Mouse (Mus musculus) megakaryocyte, embryonic 14.5 days (primary cell): ENCODE data around the gene Trim54. TPM values are rescaled to one million over a fixed set of nuclear protein-coding genes. Genes with fewer than 3 reads are reported as not detected.

Experiments
- H3K27me3 ChIP-seq: replicated peaks from 2 replicates; pipeline ENCODE3; 2012; ENCODE audit warnings: inconsistent platforms
- H3K36me3 ChIP-seq: replicated peaks from 2 replicates; pipeline ENCODE3; 2012; ENCODE audit warnings: low read length, inconsistent platforms, mixed read lengths
- H3K4me1 ChIP-seq: 2 replicates; pipeline ENCODE4 v1.6.1; 2012; ENCODE audit warnings: inconsistent platforms
- H3K4me3 ChIP-seq: replicated peaks from 2 replicates; pipeline ENCODE3; 2012; ENCODE audit warnings: moderate library complexity, mild to moderate bottlenecking, inconsistent platforms
- H3K9me3 ChIP-seq: 2 replicates; pipeline ENCODE4 v1.6.1; 2012; ENCODE audit warnings: inconsistent platforms
- FLI1 ChIP-seq: IDR thresholded peaks from 2 replicates; pipeline ENCODE4 v1.6.1; 2012; ENCODE audit warnings: low read length, inconsistent platforms, mixed read lengths
- GATA1 ChIP-seq: IDR thresholded peaks from 3 replicates; pipeline ENCODE4 v1.6.1; 2012; ENCODE audit warnings: mixed read lengths, low read length, inconsistent platforms, borderline replicate concordance
- polyA plus RNA-seq: library from polyadenylated mRNA; stranded (reverse); fragments of >175 nt; gene quantifications from 2 replicates; pipeline ENCODE4 v1.2.3, GENCODE M21; 2012; ENCODE audit warnings: low replicate concordance; ENCODE audit not compliant: insufficient read depth

Gene Trim54
- polyA plus RNA-seq, 1 experiment, result not detected

GRCm38 (mm10) chr5:31082935-31083625 lies 33.4 kb upstream of the Trim54 start:
- Histone ChIP-seq H3K9me3 (no peaks in the 10 kb centered on the region), H3K27me3 (peaks cover 37% of the 10 kb centered on the region), H3K4me1 (peaks cover 27% of the 10 kb centered on the region), H3K36me3 (peaks cover 18% of the 10 kb centered on the region), H3K4me3 (peak overlapping the region; percentile 80)
- TF ChIP-seq GATA1, result no peak
- no peak for TF ChIP-seq FLI1

GRCm38 (mm10) chr5:31083949-31084348 lies 32.6 kb upstream of the Trim54 start:
- H3K27me3 ChIP-seq, result peaks cover 46% of the 10 kb centered on the region
- no peak for TF ChIP-seq FLI1
- TF ChIP-seq GATA1, result no peak
- no peaks in the 10 kb centered on the region for H3K9me3 ChIP-seq
- peaks cover 9% of the 10 kb centered on the region for H3K36me3 ChIP-seq
- H3K4me1 ChIP-seq, result peaks cover 27% of the 10 kb centered on the region
- H3K4me3 ChIP-seq, result no peak overlapping the region

- Histone ChIP-seq H3K27me3 (peaks cover 72% of the 10 kb centered on the region), H3K4me3 (no peak overlapping the region), H3K4me1 (peaks cover 27% of the 10 kb centered on the region), H3K9me3 (no peaks in the 10 kb centered on the region), H3K36me3 (no peaks in the 10 kb centered on the region)
- TF ChIP-seq GATA1, result no peak
- TF ChIP-seq FLI1, result no peak
Measured at GRCm38 (mm10) chr5:31086606-31087005, 29.9 kb upstream of the Trim54 start.

- peaks cover 77% of the 10 kb centered on the region for H3K27me3 ChIP-seq
- TF ChIP-seq GATA1 (no peak), FLI1 (no peak)
- peaks cover 27% of the 10 kb centered on the region for H3K4me1 ChIP-seq
- no peaks in the 10 kb centered on the region for H3K9me3 ChIP-seq
- no peaks in the 10 kb centered on the region for H3K36me3 ChIP-seq
- no peak overlapping the region for H3K4me3 ChIP-seq
Measured at GRCm38 (mm10) chr5:31087131-31087530, 29.4 kb upstream of the Trim54 start.

GRCm38 (mm10) chr5:31092231-31092975 lies 24.1 kb upstream of the Trim54 start:
- peak overlapping the region; percentile 83 for H3K4me3 ChIP-seq
- H3K36me3 ChIP-seq, result no peaks in the 10 kb centered on the region
- H3K27me3 ChIP-seq, result peaks cover 98% of the 10 kb centered on the region
- peaks cover 38% of the 10 kb centered on the region for H3K4me1 ChIP-seq
- TF ChIP-seq GATA1 (no peak), FLI1 (no peak)
- peaks cover 4% of the 10 kb centered on the region for H3K9me3 ChIP-seq

GRCm38 (mm10) chr5:31093151-31094041 lies 23.1 kb upstream of the Trim54 start:
- Histone ChIP-seq H3K4me3 (peak overlapping the region; percentile 83), H3K27me3 (peaks cover 97% of the 10 kb centered on the region)
- TF ChIP-seq GATA1 (no peak), FLI1 (no peak)

DNA sequence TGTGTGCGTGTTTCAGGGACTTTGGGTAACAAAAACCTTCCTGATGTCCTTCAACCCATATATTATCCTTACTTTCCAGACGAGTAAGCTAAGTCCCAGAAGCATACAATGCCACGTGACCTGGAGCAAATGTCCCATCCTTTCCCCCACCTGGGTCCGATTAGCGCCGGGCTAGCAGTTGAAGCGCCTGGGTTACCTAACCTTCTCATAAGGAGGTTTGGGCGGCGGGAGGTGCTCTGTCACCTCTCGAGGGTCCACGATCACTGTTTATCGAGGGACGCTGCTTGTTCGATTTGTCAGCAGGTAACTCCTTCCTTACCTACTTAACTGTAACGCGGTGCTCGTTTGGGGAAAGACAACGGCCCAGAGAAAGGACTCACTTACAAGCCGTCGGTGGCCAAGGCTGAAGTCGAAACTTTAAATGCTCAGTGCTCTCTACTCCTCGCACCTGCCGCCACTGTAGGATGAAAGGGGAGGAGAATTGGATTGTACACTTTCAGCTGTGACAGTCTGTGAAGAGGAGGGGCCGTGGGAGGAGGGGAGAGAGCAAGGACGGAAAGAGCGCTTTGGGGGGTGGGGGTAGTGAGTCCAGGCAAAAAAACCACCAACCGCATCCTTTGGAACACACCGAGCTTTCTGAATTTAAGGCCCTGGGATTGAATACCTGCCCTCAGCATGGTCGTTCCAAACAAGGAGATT lies 22.3 kb upstream of the Trim54 start:
- no peak for TF ChIP-seq GATA1
- no peak for TF ChIP-seq FLI1
- H3K9me3 ChIP-seq, result peaks cover 5% of the 10 kb centered on the region
- peaks cover 96% of the 10 kb centered on the region for H3K27me3 ChIP-seq
- H3K4me1 ChIP-seq, result peaks cover 38% of the 10 kb centered on the region
- no peaks in the 10 kb centered on the region for H3K36me3 ChIP-seq
- H3K4me3 ChIP-seq, result peak overlapping the region; percentile 87

More at GRCm38 (mm10) chr5:31093151-31094041, 23.1 kb upstream of the Trim54 start:
- Histone ChIP-seq H3K4me1 (peaks cover 38% of the 10 kb centered on the region), H3K36me3 (no peaks in the 10 kb centered on the region), H3K9me3 (peaks cover 5% of the 10 kb centered on the region)

GRCm38 (mm10) chr5:31094799-31095691 lies 21.5 kb upstream of the Trim54 start:
- Histone ChIP-seq H3K27me3 (peaks cover 95% of the 10 kb centered on the region), H3K4me1 (peaks cover 38% of the 10 kb centered on the region), H3K9me3 (peaks cover 5% of the 10 kb centered on the region), H3K4me3 (peak overlapping the region; percentile 87), H3K36me3 (no peaks in the 10 kb centered on the region)
- TF ChIP-seq FLI1, result no peak
- no peak for TF ChIP-seq GATA1
